Mouse (Mus musculus): Measurements from ENCODE around the gene Rcor1.

The Rcor1 gene

GRCm38 (mm10) chr12:111071009-111071408 is 31.9 kb downstream of the Rcor1 start:
- no peak for DNase-seq

GRCm38 (mm10) chr12:111071477-111072152 is 32.5 kb downstream of the Rcor1 start:
- no peak for DNase-seq

GRCm38 (mm10) chr12:111076385-111076965 is 37.3 kb downstream of the Rcor1 start:
- DNase-seq, result no peak

GRCm38 (mm10) chr12:111085579-111085978 is 46.4 kb downstream of the Rcor1 start:
- no peak for DNase-seq

- no peak for DNase-seq
Measured at GRCm38 (mm10) chr12:111087066-111087465, 47.9 kb downstream of the Rcor1 start.

- peak; percentile 66 to 88 for DNase-seq
Measured at GRCm38 (mm10) chr12:111088186-111088585, 49.0 kb downstream of the Rcor1 start.

GRCm38 (mm10) chr12:111088731-111089141 is 49.6 kb downstream of the Rcor1 start:
- DNase-seq, result no peak

- DNase-seq, result peak in 1 of 2 experiments; percentile 8
Measured at GRCm38 (mm10) chr12:111089145-111089544, 50.0 kb downstream of the Rcor1 start.

GRCm38 (mm10) chr12:111090801-111091200 is 51.6 kb downstream of the Rcor1 start:
- DNase-seq, result no peak

GRCm38 (mm10) chr12:111091981-111092380 is 52.8 kb downstream of the Rcor1 start:
- DNase-seq, result no peak

- DNase-seq, result no peak
Measured at GRCm38 (mm10) chr12:111094073-111094472, 54.9 kb downstream of the Rcor1 start.

- DNase-seq, result no peak
Measured at GRCm38 (mm10) chr12:111095086-111095485, 55.9 kb downstream of the Rcor1 start.

- DNase-seq, result no peak
Measured at GRCm38 (mm10) chr12:111096249-111096648, 57.1 kb downstream of the Rcor1 start.

- no peak for DNase-seq
Measured at GRCm38 (mm10) chr12:111097036-111097435, 57.9 kb downstream of the Rcor1 start.

GRCm38 (mm10) chr12:111111176-111111575 is 72.0 kb downstream of the Rcor1 start:
- no peak for DNase-seq

- no peak for DNase-seq
Measured at GRCm38 (mm10) chr12:111114593-111114992, 75.4 kb downstream of the Rcor1 start.

- DNase-seq, result peak; percentile 31 to 62
Measured at GRCm38 (mm10) chr12:111119506-111120085, 80.4 kb downstream of the Rcor1 start.

- peak; percentile 42 to 66 for DNase-seq
Measured at GRCm38 (mm10) chr12:111120976-111121645, 82.0 kb downstream of the Rcor1 start.

GRCm38 (mm10) chr12:111122332-111122852 is 83.2 kb downstream of the Rcor1 start:
- DNase-seq, result no peak

GRCm38 (mm10) chr12:111124601-111125260 is 85.6 kb downstream of the Rcor1 start:
- no peak for DNase-seq

- no peak for DNase-seq
Measured at GRCm38 (mm10) chr12:111125666-111126065, 86.5 kb downstream of the Rcor1 start.

- DNase-seq, result peak; percentile 35 to 43
Measured at GRCm38 (mm10) chr12:111134169-111134568, 95.0 kb downstream of the Rcor1 start.

All from cerebellum, postnatal 36 days (tissue).